Mouse (Mus musculus) spleen, postnatal 0 days (tissue): ENCODE data around the gene Olfr573-ps1. TPM values are rescaled to one million over a fixed set of nuclear protein-coding genes. Genes with fewer than 3 reads are reported as not detected.

Experiments
- polyA plus RNA-seq: library from polyadenylated mRNA; unstranded; fragments of >200 nt; fragmentation: Nextera tagmentation; extraction: Ambion mirVana; gene quantifications from 2 replicates; pipeline ENCODE4 v1.2.1, GENCODE M21; 2015

Gene Olfr573-ps1
- polyA plus RNA-seq, result not detected in 2 replicates

DNA sequence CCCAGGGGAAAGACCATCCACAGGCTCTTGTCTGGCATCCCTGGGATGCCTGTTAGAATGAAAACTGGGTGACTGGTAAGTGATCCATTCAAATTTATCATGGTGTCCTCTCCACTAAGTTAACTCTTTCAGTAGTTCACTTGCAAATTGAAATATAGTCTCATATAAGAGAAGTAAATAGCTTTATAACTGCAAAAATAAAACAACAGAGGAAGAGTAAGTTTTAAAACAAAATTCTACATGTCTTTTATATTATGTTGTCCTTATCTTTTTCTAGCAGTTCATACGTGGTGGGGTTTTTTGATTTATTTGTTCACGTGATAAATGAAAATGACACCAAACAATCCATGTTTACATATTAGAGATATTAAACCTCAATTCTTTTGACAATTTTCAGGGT, at the start of gene Olfr573-ps1:
Gene Olfr573-ps1, minus strand, starts transcription at position 101 of the 400 bp plus-strand sequence.

DNA sequence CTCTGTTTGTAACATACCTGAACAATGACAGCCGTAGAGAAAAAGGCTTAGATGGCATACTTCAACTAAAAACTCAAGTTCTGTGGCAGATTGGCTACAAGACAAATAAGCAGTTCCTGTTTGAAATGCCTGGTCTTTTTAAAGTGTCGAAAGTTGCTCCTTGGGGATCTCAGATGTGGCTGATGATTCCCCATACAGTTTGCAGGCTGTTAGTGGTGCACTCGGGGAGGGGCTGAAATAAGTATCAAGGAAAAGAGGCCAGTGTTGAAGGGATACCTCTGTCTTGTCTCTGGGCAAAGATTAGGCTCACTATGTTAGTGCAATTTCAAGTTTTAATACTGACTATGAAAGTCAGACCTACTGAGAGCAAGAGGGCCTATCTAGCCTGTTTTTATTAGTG, 46.8 kb upstream of the Olfr573-ps1 start, which contains the start of gene Olfr578:
Gene Olfr578, minus strand, starts transcription at position 101 of the 400 bp plus-strand sequence.

DNA sequence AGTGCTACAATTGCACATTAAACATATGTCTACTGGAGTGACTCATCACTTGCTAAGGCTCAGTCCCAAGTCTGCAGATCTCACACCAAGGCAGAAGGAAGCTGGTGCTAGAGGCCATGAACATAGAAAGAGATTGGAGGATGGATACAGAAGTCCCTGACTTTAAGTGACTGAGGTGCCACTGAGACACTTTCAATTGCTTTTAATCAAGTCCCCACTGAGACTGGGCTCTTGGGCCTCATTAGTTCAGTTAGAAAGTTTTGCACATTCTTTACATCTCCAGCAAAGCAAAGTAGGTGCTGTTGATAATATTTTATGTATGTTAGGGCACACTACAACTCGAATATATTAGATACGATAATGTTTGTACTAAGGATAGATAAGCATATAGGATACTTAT, 33.5 kb upstream of the Olfr573-ps1 start, which contains the start of gene Olfr577:
Gene Olfr577, minus strand, starts transcription at position 101 of the 400 bp plus-strand sequence.

DNA sequence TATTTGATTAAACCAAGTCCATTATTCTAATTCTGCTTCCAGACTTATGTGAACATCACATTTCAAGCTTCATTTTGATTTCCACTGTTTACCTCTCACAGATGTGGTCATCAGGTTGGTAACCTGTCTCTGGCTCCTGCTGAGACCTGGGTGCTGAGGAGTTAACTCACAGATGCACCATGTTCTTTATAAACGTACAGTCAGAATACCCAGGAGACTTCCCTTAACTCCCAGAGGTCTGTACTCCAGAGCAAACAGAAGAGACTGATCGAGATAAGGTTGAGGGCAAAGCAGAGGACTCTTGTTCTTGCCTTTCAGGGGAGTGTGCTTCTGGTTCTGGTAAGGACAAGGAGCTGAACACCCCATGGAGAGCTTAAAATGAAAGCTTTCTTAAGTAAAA, 20.0 kb upstream of the Olfr573-ps1 start, which contains the start of gene Olfr576:
Gene Olfr576, plus strand, starts transcription at position 301 of the 400 bp plus-strand sequence.

GRCm38 (mm10) chr7:102958593-102958992, 16.2 kb upstream of the Olfr573-ps1 start, which contains the start of gene Olfr575:
Gene Olfr575, minus strand, starts transcription at chr7:102958775.

GRCm38 (mm10) chr7:102948167-102948566, 5.8 kb upstream of the Olfr573-ps1 start, which contains the start of gene Olfr574:
Gene Olfr574, plus strand, starts transcription at chr7:102948467.

DNA sequence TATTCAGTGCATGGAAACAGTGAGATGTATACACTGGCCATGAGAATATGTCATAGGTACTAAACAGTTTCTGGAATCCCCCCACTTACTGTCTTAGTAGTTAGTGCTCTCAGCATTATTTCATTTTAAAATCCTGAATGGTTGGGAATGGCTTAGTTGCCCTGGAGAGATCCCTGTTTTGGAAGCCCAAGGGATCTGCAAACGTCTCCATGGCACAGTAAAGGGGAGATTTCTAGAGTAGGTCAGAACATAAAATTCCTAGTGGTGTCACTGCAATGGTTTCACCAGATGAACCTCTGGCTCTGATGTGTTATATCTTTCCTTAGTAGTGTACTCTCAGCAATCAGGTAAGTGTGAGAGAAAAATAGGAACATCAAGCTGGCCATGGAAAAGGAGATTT, 18.3 kb downstream of the Olfr573-ps1 start, which contains the start of gene Olfr572:
Gene Olfr572, plus strand, starts transcription at position 301 of the 400 bp plus-strand sequence.

DNA sequence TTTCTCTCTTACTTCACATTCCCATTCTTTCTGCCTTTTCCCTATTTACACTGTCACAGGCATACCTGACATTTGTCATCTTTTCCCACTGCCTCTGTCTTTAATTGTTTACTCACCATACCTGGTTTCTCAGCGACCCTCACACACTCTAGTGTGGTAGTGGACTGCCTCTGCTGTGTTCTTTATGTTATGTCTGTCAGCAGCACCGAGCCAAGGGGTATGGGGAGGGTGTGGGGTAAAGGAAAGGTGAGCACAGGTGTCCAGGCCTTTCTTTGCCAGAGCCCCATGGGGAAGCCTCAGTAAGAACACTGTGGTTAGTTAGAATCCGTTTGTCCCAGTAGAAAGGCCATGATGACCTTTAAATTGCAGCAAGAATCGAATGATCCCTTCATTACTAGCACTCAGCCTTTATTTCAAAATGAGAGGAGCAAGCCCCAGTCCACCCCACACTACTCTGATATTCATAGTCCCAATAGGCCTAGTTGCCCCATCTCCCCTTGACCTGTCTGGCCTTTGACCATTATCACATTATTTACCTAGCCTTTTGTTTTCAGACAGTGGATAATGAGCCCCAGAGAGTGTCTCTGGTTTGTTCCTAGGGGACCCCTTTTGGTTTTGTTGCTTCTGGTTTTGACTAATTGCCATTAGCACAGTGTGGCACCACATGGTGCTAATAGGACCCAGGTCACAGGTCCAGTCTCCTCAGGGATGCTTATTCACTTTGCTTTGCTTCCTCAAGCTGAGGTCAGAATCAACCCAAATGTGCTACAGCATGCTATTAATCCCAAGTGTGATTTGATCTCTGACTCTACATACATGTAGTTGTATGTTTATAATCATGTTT, 25.1 kb downstream of the Olfr573-ps1 start, which contains the start of gene Olfr571:
Gene Olfr571, minus strand, starts transcription at position 505 of the 844 bp plus-strand sequence.

Other genes with a start within 250 kb of the Olfr573-ps1 start
- gene Olfr557, start 246.7 kb downstream of the Olfr573-ps1 start, polyA plus RNA-seq, result not detected in 2 replicates
- gene Olfr558, start 240.4 kb downstream of the Olfr573-ps1 start, polyA plus RNA-seq, result 0.06 TPM in 1 of 2 replicates, not detected in the other
- gene Olfr33, start 223.5 kb downstream of the Olfr573-ps1 start, polyA plus RNA-seq, result not detected in 2 replicates
- gene Olfr559, start 215.1 kb downstream of the Olfr573-ps1 start, polyA plus RNA-seq, result not detected in 2 replicates
- not detected in 2 replicates for gene Olfr560, start 183.2 kb downstream of the Olfr573-ps1 start, polyA plus RNA-seq
- gene Olfr78, start 183.1 kb downstream of the Olfr573-ps1 start, polyA plus RNA-seq, result not detected in 2 replicates
- gene Olfr561, start 171.4 kb downstream of the Olfr573-ps1 start, polyA plus RNA-seq, result not detected in 2 replicates
- gene Olfr564, start 139.1 kb downstream of the Olfr573-ps1 start, polyA plus RNA-seq, result not detected in 2 replicates
- gene Olfr566, start 83.8 kb downstream of the Olfr573-ps1 start, polyA plus RNA-seq, result not detected in 2 replicates
- not detected in 2 replicates for gene Olfr568, start 65.5 kb downstream of the Olfr573-ps1 start, polyA plus RNA-seq
- not detected in 2 replicates for gene Olfr569, start 51.7 kb downstream of the Olfr573-ps1 start, polyA plus RNA-seq
- gene Olfr570, start 48.0 kb downstream of the Olfr573-ps1 start, polyA plus RNA-seq, result not detected in 2 replicates
- not detected in 2 replicates for gene Olfr571, start 25.0 kb downstream of the Olfr573-ps1 start, polyA plus RNA-seq
- gene Olfr572, start 18.2 kb downstream of the Olfr573-ps1 start, polyA plus RNA-seq, result not detected in 2 replicates
- not detected in 2 replicates for gene Olfr574, start 5.9 kb upstream of the Olfr573-ps1 start, polyA plus RNA-seq
- not detected in 2 replicates for gene Olfr575, start 16.2 kb upstream of the Olfr573-ps1 start, polyA plus RNA-seq
- not detected in 2 replicates for gene Olfr576, start 20.1 kb upstream of the Olfr573-ps1 start, polyA plus RNA-seq
- not detected in 2 replicates for gene Olfr577, start 33.4 kb upstream of the Olfr573-ps1 start, polyA plus RNA-seq
- not detected in 2 replicates for gene Olfr578, start 46.7 kb upstream of the Olfr573-ps1 start, polyA plus RNA-seq
- not detected in 2 replicates for gene Olfr582, start 95.4 kb upstream of the Olfr573-ps1 start, polyA plus RNA-seq
- not detected in 2 replicates for gene Olfr583, start 108.7 kb upstream of the Olfr573-ps1 start, polyA plus RNA-seq
- not detected in 2 replicates for gene Olfr584, start 139.3 kb upstream of the Olfr573-ps1 start, polyA plus RNA-seq
- gene Olfr585, start 155.1 kb upstream of the Olfr573-ps1 start, polyA plus RNA-seq, result not detected in 2 replicates
- gene Olfr586, start 183.1 kb upstream of the Olfr573-ps1 start, polyA plus RNA-seq, result not detected in 2 replicates
- gene Olfr588-ps1, start 198.3 kb upstream of the Olfr573-ps1 start, polyA plus RNA-seq, result not detected in 2 replicates
- gene Olfr589, start 213.8 kb upstream of the Olfr573-ps1 start, polyA plus RNA-seq, result not detected in 2 replicates
- not detected in 2 replicates for gene Olfr591, start 235.8 kb upstream of the Olfr573-ps1 start, polyA plus RNA-seq
- gene Olfr592, start 242.2 kb upstream of the Olfr573-ps1 start, polyA plus RNA-seq, result not detected in 2 replicates